ENCODE assay signal across 50 mouse cellular contexts in the genomic region with DNA sequence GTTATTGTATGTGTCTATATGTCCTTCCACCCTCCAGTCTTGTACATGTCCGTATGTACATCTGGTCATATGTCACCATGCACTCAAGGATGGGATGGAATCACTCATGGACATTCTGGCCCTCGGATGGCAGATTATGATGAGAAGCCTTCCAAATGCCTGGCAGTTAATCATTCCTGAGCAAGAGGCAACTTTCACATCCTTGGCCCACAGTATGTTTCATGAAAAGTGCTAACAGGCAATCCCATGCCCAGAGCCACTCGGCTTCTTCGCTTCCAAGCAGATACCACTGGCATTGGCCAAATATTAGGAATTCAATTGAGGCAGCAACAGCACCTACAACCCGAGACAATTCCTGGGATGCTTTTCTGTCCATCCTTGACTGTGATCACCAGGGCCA. TPM values are rescaled to one million over a fixed set of nuclear protein-coding genes. Genes with fewer than 3 reads are reported as not detected.
"Had no signal": no experiment of that assay in that cellular context is flagged by ENCODE, and none has a peak within 500 bp of the region (broad histone marks: within the 10 kb centered on the region; RNA-seq: fewer than 3 reads in every experiment).

No protein-coding gene starts in this region.

- H3K9me3 ChIP-seq: heart, embryonic 12.5 days; heart, embryonic 13.5 days; heart, embryonic 15.5 days; hindbrain, embryonic 10.5 days; hindbrain, embryonic 12.5 days; hindbrain, embryonic 13.5 days; hindbrain, embryonic 15.5 days; intestine, embryonic 15.5 days; kidney, embryonic 15.5 days had no signal

- H3K4me2 ChIP-seq: heart, embryonic 12.5 days; heart, embryonic 13.5 days; heart, embryonic 15.5 days; hindbrain, embryonic 12.5 days; hindbrain, embryonic 13.5 days; hindbrain, embryonic 14.5 days; hindbrain, embryonic 15.5 days; intestine, embryonic 15.5 days; kidney, embryonic 15.5 days had no signal

- ATAC-seq: hindbrain, embryonic 16.5 days; inflammation-experienced regulatory T-cells, adult 6 months; intestine, embryonic 15.5 days; intestine, embryonic 16.5 days; intestine, postnatal 0 days had no signal

- H3K27me3 ChIP-seq: heart, embryonic 12.5 days; heart, embryonic 13.5 days; heart, embryonic 15.5 days; hindbrain, embryonic 12.5 days; hindbrain, embryonic 13.5 days; hindbrain, embryonic 15.5 days; intestine, embryonic 15.5 days; kidney, embryonic 15.5 days had no signal

- H3K9ac ChIP-seq: heart, embryonic 12.5 days; heart, embryonic 13.5 days; heart, embryonic 15.5 days; hindbrain, embryonic 12.5 days; hindbrain, embryonic 13.5 days; hindbrain, embryonic 14.5 days; hindbrain, embryonic 15.5 days; intestine, embryonic 15.5 days; kidney, embryonic 15.5 days had no signal

- DNase-seq: heart, postnatal 10 days; heart, postnatal 14 days; heart, postnatal 36 days; heart, postnatal 4 days; kidney, adult 11 months; kidney, adult 18-20 months; kidney, adult 2 months; kidney, adult 8-10 months; kidney, adult 9 months; kidney, postnatal 10 days; kidney, postnatal 14 days; kidney, postnatal 36 days; kidney, postnatal 4 days; layer of hippocampus, adult 9-11 months; layer of hippocampus, postnatal 36 days had no signal

- H3K27ac ChIP-seq: heart, embryonic 13.5 days; heart, embryonic 15.5 days; hindbrain, embryonic 10.5 days; hindbrain, embryonic 12.5 days; hindbrain, embryonic 13.5 days; hindbrain, embryonic 14.5 days; hindbrain, embryonic 15.5 days; hindbrain, postnatal 0 days; intestine, embryonic 15.5 days; kidney, embryonic 15.5 days; kidney, postnatal 0 days; layer of hippocampus, adult 2 months; left cerebral cortex, adult 2 months had no signal

- H3K4me1 ChIP-seq: heart, embryonic 12.5 days; heart, embryonic 13.5 days; heart, embryonic 15.5 days; hindbrain, embryonic 10.5 days; hindbrain, embryonic 12.5 days; hindbrain, embryonic 13.5 days; hindbrain, embryonic 15.5 days; intestine, embryonic 15.5 days; kidney, embryonic 15.5 days had no signal

- H3K36me3 ChIP-seq: heart, embryonic 12.5 days; heart, embryonic 13.5 days; heart, embryonic 15.5 days; hindbrain, embryonic 10.5 days; hindbrain, embryonic 12.5 days; hindbrain, embryonic 13.5 days; hindbrain, embryonic 15.5 days; intestine, embryonic 15.5 days; kidney, embryonic 15.5 days had no signal

- H3K4me3 ChIP-seq: heart, embryonic 12.5 days; heart, embryonic 13.5 days; heart, embryonic 15.5 days; hindbrain, embryonic 10.5 days; hindbrain, embryonic 12.5 days; hindbrain, embryonic 13.5 days; hindbrain, embryonic 15.5 days; intestine, embryonic 15.5 days; kidney, embryonic 15.5 days; layer of hippocampus, adult 2 months; left cerebral cortex, adult 2 months had no signal

RNA-seq across cellular contexts. Expression of gene 1600015I10Rik, which starts 21.0 kb away (rescaled TPM):
- total RNA-seq: heart, postnatal 10 days; heart, postnatal 14 days; heart, postnatal 25 days; heart, postnatal 36 days; heart, postnatal 4 days; hematopoietic stem cell, adult 5-6 weeks; hindbrain, postnatal 0 days; layer of hippocampus, adult 18-20 months; layer of hippocampus, adult 2 months; layer of hippocampus, adult 8-10 months; layer of hippocampus, postnatal 10 days; layer of hippocampus, postnatal 14 days; layer of hippocampus, postnatal 25 days; layer of hippocampus, postnatal 36 days; left cerebral cortex, adult 18-20 months; left cerebral cortex, adult 2 months; left cerebral cortex, adult 8-10 months had no signal
- polyA plus RNA-seq: heart, embryonic 13.5 days; heart, embryonic 15.5 days; heart, embryonic 16.5 days; hindbrain, embryonic 10.5 days; hindbrain, embryonic 11.5 days; hindbrain, embryonic 12.5 days; hindbrain, embryonic 13.5 days; hindbrain, embryonic 14.5 days; hindbrain, embryonic 15.5 days; hindbrain, embryonic 16.5 days; hindbrain, postnatal 0 days; inflammation-experienced regulatory T-cells, adult 6 months; intestine, embryonic 14.5 days; intestine, embryonic 15.5 days; intestine, embryonic 16.5 days; intestine, postnatal 0 days; kidney, adult 2 months; kidney, embryonic 14.5 days; kidney, embryonic 15.5 days; kidney, embryonic 16.5 days; kidney, postnatal 0 days had no signal

RNA-seq across cellular contexts. Expression of gene Doxl2, which starts 24.1 kb away (rescaled TPM):
- total RNA-seq: heart, postnatal 10 days; heart, postnatal 14 days; heart, postnatal 25 days; heart, postnatal 36 days; heart, postnatal 4 days; hematopoietic stem cell, adult 5-6 weeks; hindbrain, postnatal 0 days; layer of hippocampus, adult 18-20 months; layer of hippocampus, adult 2 months; layer of hippocampus, adult 8-10 months; layer of hippocampus, postnatal 10 days; layer of hippocampus, postnatal 14 days; layer of hippocampus, postnatal 25 days; layer of hippocampus, postnatal 36 days; left cerebral cortex, adult 18-20 months; left cerebral cortex, adult 2 months; left cerebral cortex, adult 8-10 months had no signal
- polyA plus RNA-seq: heart, embryonic 12.5 days; heart, embryonic 13.5 days; heart, embryonic 14.5 days; heart, embryonic 15.5 days; heart, embryonic 16.5 days; heart, postnatal 0 days; hindbrain, embryonic 10.5 days; hindbrain, embryonic 11.5 days; hindbrain, embryonic 12.5 days; hindbrain, embryonic 13.5 days; hindbrain, embryonic 14.5 days; hindbrain, embryonic 15.5 days; hindbrain, embryonic 16.5 days; hindbrain, postnatal 0 days; inflammation-experienced regulatory T-cells, adult 6 months; intestine, embryonic 14.5 days; intestine, embryonic 15.5 days; intestine, embryonic 16.5 days; intestine, postnatal 0 days; kidney, adult 2 months; kidney, embryonic 14.5 days; kidney, embryonic 15.5 days; kidney, embryonic 16.5 days; kidney, postnatal 0 days; large intestine, adult 2 months had no signal

RNA-seq across cellular contexts. Expression of gene Svs1, which starts 36.0 kb away (rescaled TPM):
- total RNA-seq: heart, postnatal 10 days; heart, postnatal 14 days; heart, postnatal 25 days; heart, postnatal 36 days; heart, postnatal 4 days; hematopoietic stem cell, adult 5-6 weeks; hindbrain, postnatal 0 days; layer of hippocampus, adult 18-20 months; layer of hippocampus, adult 2 months; layer of hippocampus, adult 8-10 months; layer of hippocampus, postnatal 10 days; layer of hippocampus, postnatal 14 days; layer of hippocampus, postnatal 25 days; layer of hippocampus, postnatal 36 days; left cerebral cortex, adult 18-20 months; left cerebral cortex, adult 2 months; left cerebral cortex, adult 8-10 months had no signal
- polyA plus RNA-seq: heart, embryonic 12.5 days; heart, embryonic 13.5 days; heart, embryonic 14.5 days; heart, embryonic 15.5 days; heart, embryonic 16.5 days; heart, postnatal 0 days; hindbrain, embryonic 10.5 days; hindbrain, embryonic 11.5 days; hindbrain, embryonic 12.5 days; hindbrain, embryonic 13.5 days; hindbrain, embryonic 14.5 days; hindbrain, embryonic 15.5 days; hindbrain, embryonic 16.5 days; hindbrain, postnatal 0 days; inflammation-experienced regulatory T-cells, adult 6 months; intestine, embryonic 14.5 days; intestine, embryonic 15.5 days; intestine, embryonic 16.5 days; intestine, postnatal 0 days; kidney, embryonic 14.5 days; kidney, embryonic 15.5 days; kidney, embryonic 16.5 days; kidney, postnatal 0 days; large intestine, adult 2 months had no signal
